Mouse (Mus musculus) heart, adult 2 months (tissue): ENCODE data around the gene Tex12.

ENCODE experiments used
- CTCF ChIP-seq: fragments of 200-600 bp; IDR thresholded peaks from 2 replicates; pipeline ENCODE4 v1.8.1; 2022; ENCODE audit warnings: antibody characterized with exemption, mild to moderate bottlenecking, moderate library complexity
- EP300 ChIP-seq: fragments of 200-500 bp; IDR thresholded peaks from 2 replicates; pipeline ENCODE4 v1.6.1; 2011; ENCODE audit warnings: low read depth, low read length, control low read depth; ENCODE audit not compliant: insufficient read depth
- POLR2A ChIP-seq: fragments of 200-500 bp; IDR thresholded peaks from 2 replicates; pipeline ENCODE4 v1.6.1; 2011; ENCODE audit warnings: mild to moderate bottlenecking, low read depth, low read length, control low read depth; ENCODE audit not compliant: insufficient read depth

DNA sequence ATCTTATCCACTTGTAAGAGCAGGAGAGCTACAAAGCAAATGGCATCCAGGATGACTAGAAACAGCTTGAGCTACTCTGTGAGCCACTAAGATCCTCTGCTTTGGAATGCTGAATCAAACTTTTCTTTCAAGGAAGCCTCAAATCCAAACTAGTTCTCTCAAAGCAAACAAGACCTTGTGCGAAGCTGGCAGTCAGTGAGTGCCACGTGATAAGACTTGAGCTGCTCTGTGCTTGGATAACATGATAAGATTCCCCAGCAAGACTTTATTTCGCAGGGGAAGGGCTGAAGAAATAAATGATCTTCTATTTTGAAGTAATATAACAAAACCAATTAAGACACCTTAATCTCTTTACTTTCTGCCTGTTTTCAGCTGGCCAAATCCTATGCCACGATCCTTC, 4.8 kb upstream of the Tex12 start:
- TF ChIP-seq CTCF (no peak), POLR2A (no peak), EP300 (no peak)
